Mouse (Mus musculus): ENCODE data around the gene 4930578G10Rik. TPM values are rescaled to one million over a fixed set of nuclear protein-coding genes. Genes with fewer than 3 reads are reported as not detected.

Gene 4930578G10Rik
- polyA plus RNA-seq, 1 experiment from 2014 or later, result 1.4 TPM

- Histone ChIP-seq H3K4me1 (ENCODE audit: control insufficient read depth, insufficient read depth, low read length) (no peaks in the 10 kb centered on the region), H3K9me3 (ENCODE audit: control insufficient read depth, low read length) (no peaks in the 10 kb centered on the region), H3K36me3 (ENCODE audit: control insufficient read depth, insufficient read depth, low read length) (no peaks in the 10 kb centered on the region), H3K27me3 (ENCODE audit: control insufficient read depth, insufficient read depth, low read length) (no peaks in the 10 kb centered on the region), H3K27ac (ENCODE audit: low read depth, low read length) (no peak overlapping the region), H3K4me3 (ENCODE audit: low read depth, low read length) (no peak overlapping the region), H3K9ac (replicated peaks; ENCODE audit: low read depth, low read length) (no peak overlapping the region), H3K4me2 (ENCODE audit: low read depth, low read length) (no peak overlapping the region)
- 93% methylated on average over 6 of the region's 6 CpGs for WGBS
- no peak for ATAC-seq (ENCODE audit: low read depth)
Observed at GRCm38 (mm10) chr4:42886926-42887325, 151.6 kb downstream of the 4930578G10Rik start.

- no peak overlapping the region for H3K4me2 ChIP-seq (ENCODE audit: low read depth, low read length)
- 92% methylated on average over 6 of the region's 6 CpGs for WGBS
- no peaks in the 10 kb centered on the region for H3K9me3 ChIP-seq (ENCODE audit: control insufficient read depth, low read length)
- H3K27me3 ChIP-seq (ENCODE audit: control insufficient read depth, insufficient read depth, low read length), result no peaks in the 10 kb centered on the region
- no peak overlapping the region for H3K4me3 ChIP-seq (ENCODE audit: low read depth, low read length)
- H3K36me3 ChIP-seq (ENCODE audit: control insufficient read depth, insufficient read depth, low read length), result no peaks in the 10 kb centered on the region
- ATAC-seq (ENCODE audit: low read depth), result no peak
- no peak overlapping the region for H3K9ac ChIP-seq (replicated peaks; ENCODE audit: low read depth, low read length)
- no peak overlapping the region for H3K27ac ChIP-seq (ENCODE audit: low read depth, low read length)
- H3K4me1 ChIP-seq (ENCODE audit: control insufficient read depth, insufficient read depth, low read length), result no peaks in the 10 kb centered on the region
Observed at GRCm38 (mm10) chr4:42888806-42889205, 153.5 kb downstream of the 4930578G10Rik start.

GRCm38 (mm10) chr4:42891176-42891575 is 155.8 kb downstream of the 4930578G10Rik start:
- no peaks in the 10 kb centered on the region for H3K9me3 ChIP-seq (ENCODE audit: control insufficient read depth, low read length)
- H3K27ac ChIP-seq (ENCODE audit: low read depth, low read length), result no peak overlapping the region
- H3K27me3 ChIP-seq (ENCODE audit: control insufficient read depth, insufficient read depth, low read length), result no peaks in the 10 kb centered on the region
- no peak for ATAC-seq (ENCODE audit: low read depth)
- WGBS, result 64% methylated on average over 7 of the region's 7 CpGs
- H3K4me3 ChIP-seq (ENCODE audit: low read depth, low read length), result no peak overlapping the region
- no peak overlapping the region for H3K4me2 ChIP-seq (ENCODE audit: low read depth, low read length)
- no peak overlapping the region for H3K9ac ChIP-seq (replicated peaks; ENCODE audit: low read depth, low read length)
- no peaks in the 10 kb centered on the region for H3K36me3 ChIP-seq (ENCODE audit: control insufficient read depth, insufficient read depth, low read length)
- H3K4me1 ChIP-seq (ENCODE audit: control insufficient read depth, insufficient read depth, low read length), result no peaks in the 10 kb centered on the region

GRCm38 (mm10) chr4:42895118-42895517 is 159.8 kb downstream of the 4930578G10Rik start:
- ATAC-seq (ENCODE audit: low read depth), result no peak
- WGBS, result 51% methylated on average over 7 of the region's 7 CpGs
- Histone ChIP-seq H3K9ac (replicated peaks; ENCODE audit: low read depth, low read length) (no peak overlapping the region), H3K27ac (ENCODE audit: low read depth, low read length) (no peak overlapping the region), H3K27me3 (ENCODE audit: control insufficient read depth, insufficient read depth, low read length) (no peaks in the 10 kb centered on the region), H3K4me1 (ENCODE audit: control insufficient read depth, insufficient read depth, low read length) (no peaks in the 10 kb centered on the region), H3K36me3 (ENCODE audit: control insufficient read depth, insufficient read depth, low read length) (no peaks in the 10 kb centered on the region), H3K9me3 (ENCODE audit: control insufficient read depth, low read length) (no peaks in the 10 kb centered on the region), H3K4me2 (ENCODE audit: low read depth, low read length) (no peak overlapping the region), H3K4me3 (ENCODE audit: low read depth, low read length) (no peak overlapping the region)

Other genes starting within 250 kb of the 4930578G10Rik start
- gene Fam205a2, start 207.4 kb upstream of the 4930578G10Rik start, polyA plus RNA-seq (2014; fragmentation: Nextera tagmentation; extraction: Ambion mirVana), result not detected in 2 replicates
- not detected in 2 replicates for gene Gm10591, start 123.3 kb upstream of the 4930578G10Rik start, polyA plus RNA-seq (2014; fragmentation: Nextera tagmentation; extraction: Ambion mirVana)
- not detected in 2 replicates for gene Gm2564, start 105.8 kb upstream of the 4930578G10Rik start, polyA plus RNA-seq (2014; fragmentation: Nextera tagmentation; extraction: Ambion mirVana)
- not detected in 2 replicates for gene Ccl27b, start 80.3 kb upstream of the 4930578G10Rik start, polyA plus RNA-seq (2014; fragmentation: Nextera tagmentation; extraction: Ambion mirVana)
- not detected in 2 replicates for gene Il11ra2, start 73.7 kb upstream of the 4930578G10Rik start, polyA plus RNA-seq (2014; fragmentation: Nextera tagmentation; extraction: Ambion mirVana)
- gene Ccl19, start 21.0 kb downstream of the 4930578G10Rik start, polyA plus RNA-seq (2014; fragmentation: Nextera tagmentation; extraction: Ambion mirVana), result 0.45 TPM in 1 of 2 replicates, not detected in the other
- gene Ccl21a, start 38.4 kb downstream of the 4930578G10Rik start, polyA plus RNA-seq (2014; fragmentation: Nextera tagmentation; extraction: Ambion mirVana), result 0.68 and 1.1 TPM in 2 replicates
- gene Fam205a1, start 118.3 kb downstream of the 4930578G10Rik start, polyA plus RNA-seq (2014; fragmentation: Nextera tagmentation; extraction: Ambion mirVana), result 0.12 and 0.23 TPM in 2 replicates
- gene Gm12394, start 121.2 kb downstream of the 4930578G10Rik start, polyA plus RNA-seq (2014; fragmentation: Nextera tagmentation; extraction: Ambion mirVana), result 0.79 and 0.84 TPM in 2 replicates
- gene Fam205c, start 138.7 kb downstream of the 4930578G10Rik start, polyA plus RNA-seq (2014; fragmentation: Nextera tagmentation; extraction: Ambion mirVana), result 2.1 and 4.8 TPM in 2 replicates
- 41.1 and 48.7 TPM in 2 replicates for gene Phf24, start 181.1 kb downstream of the 4930578G10Rik start, polyA plus RNA-seq (2014; fragmentation: Nextera tagmentation; extraction: Ambion mirVana)
- gene Dnajb5, start 214.3 kb downstream of the 4930578G10Rik start, polyA plus RNA-seq (2014; fragmentation: Nextera tagmentation; extraction: Ambion mirVana), result 44.1 and 44.7 TPM in 2 replicates
- 0.50 and 1.1 TPM in 2 replicates for gene 1700022I11Rik, start 234.1 kb downstream of the 4930578G10Rik start, polyA plus RNA-seq (2014; fragmentation: Nextera tagmentation; extraction: Ambion mirVana)